Mouse (Mus musculus) embryonic fibroblast, embryonic 13.5 days (primary cell): ENCODE results near the gene Wwtr1.

Source experiments
- CTCF ChIP-seq: IDR thresholded peaks from 2 replicates; pipeline ENCODE4 v1.5.1; 2011; ENCODE audit warnings: mild to moderate bottlenecking, control low read depth, low read length, moderate library complexity, borderline replicate concordance; ENCODE audit not compliant: insufficient read depth
- POLR2A ChIP-seq: IDR thresholded peaks from 2 replicates; pipeline ENCODE4 v1.6.1; 2011; ENCODE audit warnings: low read depth, mild to moderate bottlenecking, control low read depth, low read length, moderate library complexity

DNA sequence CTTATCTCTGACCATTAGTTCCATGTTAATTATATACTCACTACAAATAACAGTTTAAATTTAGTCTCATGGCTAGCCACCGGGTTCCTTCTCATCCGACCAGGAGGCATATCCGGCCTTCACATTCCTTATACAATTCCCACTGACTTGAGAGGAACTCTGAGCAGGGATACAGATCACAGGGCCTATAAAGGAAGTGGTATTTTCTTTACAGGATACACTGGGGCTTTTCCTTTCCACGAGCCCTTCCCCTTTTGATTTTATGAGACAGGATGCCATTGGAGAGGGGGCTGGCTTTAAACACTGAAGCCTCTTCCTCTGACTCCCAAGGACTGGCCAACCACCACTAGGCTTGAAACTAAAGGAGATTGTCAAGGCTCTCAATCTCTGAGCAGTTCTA lies 59.6 kb downstream of the Wwtr1 start:
- TF ChIP-seq POLR2A (no peak), CTCF (no peak)
